10 mouse cellular contexts compared by ENCODE assay signal in genomic region chr4:58942942-58943341, GRCm38 (mm10). TPM values are rescaled to one million over a fixed set of nuclear protein-coding genes. Genes with fewer than 3 reads are reported as not detected.
DNase-seq lines count a peak whose midpoint lies in the region; ATAC-seq and TF ChIP-seq lines count a peak whose summit lies in the region.
"Had no signal": no experiment of that assay in that cellular context is flagged by ENCODE, and none has a peak within 500 bp of the region (broad histone marks: within the 10 kb centered on the region; RNA-seq: fewer than 3 reads in every experiment).

No protein-coding gene starts in this region.

- H3K4me1 ChIP-seq in forebrain, embryonic 10.5 days: peaks cover 16% of the 10 kb centered on the region
- H3K4me1 ChIP-seq in intestine, postnatal 0 days (replicated peaks; ENCODE audit: control insufficient read depth, insufficient read depth, low read length): no peaks in the 10 kb centered on the region
- peaks cover 8% of the 10 kb centered on the region; the same call in 1 of the 2 replicates for H3K4me1 ChIP-seq in neural tube, embryonic 12.5 days

- WGBS in forebrain, embryonic 10.5 days: 76% methylated on average over 4 of the region's 4 CpGs
- 79% methylated on average over 4 of the region's 4 CpGs for WGBS in intestine, postnatal 0 days
- WGBS in neural tube, embryonic 12.5 days: 74% methylated on average over 4 of the region's 4 CpGs

- peak overlapping the region; percentile 83 for H3K4me3 ChIP-seq in layer of hippocampus, adult 2 months
- peak overlapping the region; percentile 82 for H3K4me3 ChIP-seq in forebrain, embryonic 10.5 days
- peak overlapping the region; percentile 63 for H3K4me3 ChIP-seq in intestine, postnatal 0 days (ENCODE audit: low read depth, low read length)
- H3K4me3 ChIP-seq in neural tube, embryonic 12.5 days: peak overlapping the region; percentile 66; the same call in 1 of the 2 replicates

- no peaks in the 10 kb centered on the region for H3K9me3 ChIP-seq in forebrain, embryonic 10.5 days
- H3K9me3 ChIP-seq in intestine, postnatal 0 days (ENCODE audit: control insufficient read depth): no peaks in the 10 kb centered on the region
- H3K9me3 ChIP-seq in neural tube, embryonic 12.5 days: no peaks in the 10 kb centered on the region

- intact Hi-C loops in left cerebral cortex, postnatal 14 days (cut with DNase I): loop anchor here (2.0 kb wide), 1 partner anchor 32 kb away; no protein-coding TSS in a partner anchor

- 0 out of 2 replicates have a peak overlapping the region, but pooled peaks have one; percentile 18 for H3K9ac ChIP-seq in intestine, postnatal 0 days (ENCODE audit: low read depth, low read length)
- H3K9ac ChIP-seq in neural tube, embryonic 12.5 days: peak overlapping the region; percentile 67; the same call in 1 of the 2 replicates

- TF ChIP-seq CTCF in layer of hippocampus, adult 2 months (conservative IDR thresholded peaks at IDR 0.05): no peak
- TF ChIP-seq CTCF in intestine, postnatal 0 days (IDR thresholded peaks at IDR 0.05; ENCODE audit: low read depth): no peak

- H3K36me3 ChIP-seq in forebrain, embryonic 10.5 days (replicated peaks): no peaks in the 10 kb centered on the region
- H3K36me3 ChIP-seq in intestine, postnatal 0 days (ENCODE audit: control insufficient read depth, insufficient read depth): no peaks in the 10 kb centered on the region
- no peaks in the 10 kb centered on the region for H3K36me3 ChIP-seq in neural tube, embryonic 12.5 days

- H3K27me3 ChIP-seq in forebrain, embryonic 10.5 days (ENCODE audit: poor library complexity, severe bottlenecking): peaks cover 20% of the 10 kb centered on the region
- peaks cover 3% of the 10 kb centered on the region; the same call in 1 of the 2 replicates for H3K27me3 ChIP-seq in intestine, postnatal 0 days (replicated peaks; ENCODE audit: control insufficient read depth, insufficient read depth, low read length)
- H3K27me3 ChIP-seq in neural tube, embryonic 12.5 days (replicated peaks): peaks cover 7% of the 10 kb centered on the region

- peak overlapping the region; percentile 84 for H3K27ac ChIP-seq in layer of hippocampus, adult 2 months
- peak overlapping the region; percentile 86 for H3K27ac ChIP-seq in forebrain, embryonic 10.5 days
- H3K27ac ChIP-seq in intestine, postnatal 0 days (ENCODE audit: low read depth, low read length): no peak overlapping the region
- H3K27ac ChIP-seq in neural tube, embryonic 12.5 days: no peak overlapping the region

- ATAC-seq in intestine, postnatal 0 days: no peak
- ATAC-seq in neural tube, embryonic 12.5 days (ENCODE audit: low FRiP score, low read depth): no peak
- ATAC-seq: Patski had no signal

- DNase-seq in layer of hippocampus, adult 2 months (ENCODE audit: low spot score in 2 of 2): no peak
- DNase-seq in layer of hippocampus, postnatal 25 days (ENCODE audit: extremely low spot score in 1 of 2, low spot score in 1 of 2): no peak
- no peak for DNase-seq in forebrain, embryonic 10.5 days (ENCODE audit: extremely low spot score, low spot score)
- no peak for DNase-seq in frontal cortex, adult 2 months (ENCODE audit: extremely low spot score in 1 of 2, low spot score in 1 of 2)
- no peak for DNase-seq in left cerebral cortex, postnatal 14 days (ENCODE audit: low spot score in 2 of 2)
- DNase-seq in urinary bladder, postnatal 4 days (ENCODE audit: low spot score in 2 of 2): no peak

- peak overlapping the region; percentile 91 for H3K4me2 ChIP-seq in intestine, postnatal 0 days (replicated peaks; ENCODE audit: low read depth)
- H3K4me2 ChIP-seq in neural tube, embryonic 12.5 days (replicated peaks): peak overlapping the region; percentile 67

RNA-seq across cellular contexts. Expression of gene Zkscan16, which starts 0.5 kb away (rescaled TPM):
- total RNA-seq in layer of hippocampus, adult 2 months (2021): 10 to 100 TPM; 51.3 to 53.1 TPM
- 10 to 100 TPM; 40.8 to 42.0 TPM for total RNA-seq in layer of hippocampus, postnatal 25 days (2021)
- polyA plus RNA-seq in forebrain, embryonic 10.5 days (2016; fragmentation: Nextera tagmentation; extraction: Ambion mirVana): 1.2 and 1.5 TPM in 2 replicates
- polyA plus RNA-seq in intestine, postnatal 0 days (2015; fragmentation: Nextera tagmentation; extraction: Ambion mirVana): 0.04 and 0.12 TPM in 2 replicates
- polyA plus RNA-seq in neural tube, embryonic 12.5 days (2016; fragmentation: Nextera tagmentation; extraction: Ambion mirVana): 0.50 and 1.2 TPM in 2 replicates
- 9.9 and 15.3 TPM in 2 replicates for polyA plus RNA-seq in frontal cortex, adult 2 months (2012; rRNA removed)
- total RNA-seq in left cerebral cortex, postnatal 14 days (2021): 10 to 100 TPM; 23.2 to 31.1 TPM
- polyA plus RNA-seq: small intestine, adult 2 months had no signal

RNA-seq across cellular contexts. Expression of gene Ecpas, which starts 30.4 kb away (rescaled TPM):
- 100 to 1,000 TPM; 117 to 120 TPM for total RNA-seq in layer of hippocampus, adult 2 months (2021)
- 100 to 1,000 TPM; 116 to 132 TPM for total RNA-seq in layer of hippocampus, postnatal 25 days (2021)
- polyA plus RNA-seq in forebrain, embryonic 10.5 days (2016; fragmentation: Nextera tagmentation; extraction: Ambion mirVana): 32.6 and 33.9 TPM in 2 replicates
- polyA plus RNA-seq in intestine, postnatal 0 days (2015; fragmentation: Nextera tagmentation; extraction: Ambion mirVana): 14.4 and 15.3 TPM in 2 replicates
- polyA plus RNA-seq in neural tube, embryonic 12.5 days (2016; fragmentation: Nextera tagmentation; extraction: Ambion mirVana): 39.0 and 39.7 TPM in 2 replicates
- polyA plus RNA-seq in frontal cortex, adult 2 months (2012; rRNA removed): 36.8 and 40.3 TPM in 2 replicates
- 100 to 1,000 TPM; 134 to 145 TPM for total RNA-seq in left cerebral cortex, postnatal 14 days (2021)

RNA-seq across cellular contexts. Expression of gene Ptgr1, which starts 44.0 kb away (rescaled TPM):
- total RNA-seq in layer of hippocampus, adult 2 months (2021): 1 to 10 TPM; 3.2 to 3.3 TPM
- total RNA-seq in layer of hippocampus, postnatal 25 days (2021): 1 to 10 TPM; 2.9 to 3.2 TPM
- polyA plus RNA-seq in forebrain, embryonic 10.5 days (2016; fragmentation: Nextera tagmentation; extraction: Ambion mirVana): 12.0 and 12.8 TPM in 2 replicates
- polyA plus RNA-seq in intestine, postnatal 0 days (2015; fragmentation: Nextera tagmentation; extraction: Ambion mirVana): 31.1 and 33.3 TPM in 2 replicates
- 10.8 and 12.1 TPM in 2 replicates for polyA plus RNA-seq in neural tube, embryonic 12.5 days (2016; fragmentation: Nextera tagmentation; extraction: Ambion mirVana)
- polyA plus RNA-seq in frontal cortex, adult 2 months (2012; rRNA removed): 1.1 and 1.3 TPM in 2 replicates
- total RNA-seq in left cerebral cortex, postnatal 14 days (2021): 1 to 10 TPM; 1.6 to 2.4 TPM

RNA-seq across cellular contexts. Expression of gene Dnajc25, which starts 51.9 kb away (rescaled TPM):
- 1 to 10 TPM; 5.5 to 6.1 TPM for total RNA-seq in layer of hippocampus, adult 2 months (2021)
- 1 to 10 TPM; 5.5 to 5.8 TPM for total RNA-seq in layer of hippocampus, postnatal 25 days (2021)
- 5.4 and 5.9 TPM in 2 replicates for polyA plus RNA-seq in forebrain, embryonic 10.5 days (2016; fragmentation: Nextera tagmentation; extraction: Ambion mirVana)
- polyA plus RNA-seq in intestine, postnatal 0 days (2015; fragmentation: Nextera tagmentation; extraction: Ambion mirVana): 13.0 and 13.1 TPM in 2 replicates
- polyA plus RNA-seq in neural tube, embryonic 12.5 days (2016; fragmentation: Nextera tagmentation; extraction: Ambion mirVana): 5.9 and 8.1 TPM in 2 replicates
- 4.1 and 4.2 TPM in 2 replicates for polyA plus RNA-seq in frontal cortex, adult 2 months (2012; rRNA removed)
- 1 to 10 TPM; 6.5 to 7.7 TPM for total RNA-seq in left cerebral cortex, postnatal 14 days (2021)

Comparison
In these comparisons a context has a peak if more than half of its experiments do, and no peak if none do; other contexts are left out.
1. H3K27ac ChIP-seq: peak in layer of hippocampus, adult 2 months (single experiment) and forebrain, embryonic 10.5 days (single experiment); none in intestine, postnatal 0 days (single experiment) and neural tube, embryonic 12.5 days (single experiment).
2. Peak in every context shown above with its lines, with median percentiles within 50 percentile points of each other: H3K4me3 ChIP-seq.